Mouse (Mus musculus) limb, embryonic 12.5 days (tissue): ENCODE measurements around the gene Apbb1ip. TPM values are rescaled to one million over a fixed set of nuclear protein-coding genes. Genes with fewer than 3 reads are reported as not detected.

Source experiments
- ATAC-seq: fragments of 200-750 bp; cut with Nextera tagmentation; 2 replicates; pipeline ENCODE4 v1.8.0; 2017; ENCODE audit warnings: low read depth, moderate TSS enrichment; ENCODE audit not compliant: insufficient number of reproducible peaks, insufficient read depth, low FRiP score, low TSS enrichment
- H3K27ac ChIP-seq: fragments of 300-500 bp; sonication (generic); 2 replicates; pipeline ENCODE4 v1.5.1; 2016; ENCODE audit warnings: mild to moderate bottlenecking, moderate library complexity
- H3K27me3 ChIP-seq: fragments of 300-500 bp; sonication (generic); 2 replicates; pipeline ENCODE4 v1.6.1; 2016; ENCODE audit warnings: mild to moderate bottlenecking, moderate library complexity
- H3K36me3 ChIP-seq: fragments of 300-500 bp; sonication (generic); 2 replicates; pipeline ENCODE4 v1.6.1; 2016; ENCODE audit warnings: mild to moderate bottlenecking, moderate library complexity
- H3K4me1 ChIP-seq: fragments of 300-500 bp; sonication (generic); replicated peaks from 2 replicates; pipeline ENCODE4 v1.6.1; 2016
- H3K4me2 ChIP-seq: fragments of 300-500 bp; sonication (generic); 2 replicates; pipeline ENCODE4 v1.6.1; 2016; ENCODE audit warnings: mild to moderate bottlenecking, moderate library complexity
- H3K4me3 ChIP-seq: fragments of 300-500 bp; sonication (generic); replicated peaks from 2 replicates; pipeline ENCODE4 v1.5.1; 2016; ENCODE audit warnings: mild to moderate bottlenecking
- H3K9ac ChIP-seq: fragments of 300-500 bp; sonication (generic); replicated peaks from 2 replicates; pipeline ENCODE4 v1.6.1; 2016; ENCODE audit warnings: mild to moderate bottlenecking, moderate library complexity
- H3K9me3 ChIP-seq: fragments of 300-500 bp; sonication (generic); 2 replicates; pipeline ENCODE4 v1.6.1; 2016; ENCODE audit warnings: mild to moderate bottlenecking, moderate library complexity
- WGBS: fragments of 180-500 bp; shearing (Covaris S2); methylation state at CpG from one replicate; pipeline ENCODE4 v1.1.7; 2016; 5-methylcytosine and 5-hydroxymethylcytosine counted together
- polyA plus RNA-seq: library from polyadenylated mRNA; unstranded; fragments of >200 nt; fragmentation: Nextera tagmentation; extraction: Ambion mirVana; gene quantifications from 2 replicates; pipeline ENCODE4 v1.2.1, GENCODE M21; 2016

The Apbb1ip gene
- polyA plus RNA-seq, 1 experiment from 2014 or later, result 0.69 TPM

DNA sequence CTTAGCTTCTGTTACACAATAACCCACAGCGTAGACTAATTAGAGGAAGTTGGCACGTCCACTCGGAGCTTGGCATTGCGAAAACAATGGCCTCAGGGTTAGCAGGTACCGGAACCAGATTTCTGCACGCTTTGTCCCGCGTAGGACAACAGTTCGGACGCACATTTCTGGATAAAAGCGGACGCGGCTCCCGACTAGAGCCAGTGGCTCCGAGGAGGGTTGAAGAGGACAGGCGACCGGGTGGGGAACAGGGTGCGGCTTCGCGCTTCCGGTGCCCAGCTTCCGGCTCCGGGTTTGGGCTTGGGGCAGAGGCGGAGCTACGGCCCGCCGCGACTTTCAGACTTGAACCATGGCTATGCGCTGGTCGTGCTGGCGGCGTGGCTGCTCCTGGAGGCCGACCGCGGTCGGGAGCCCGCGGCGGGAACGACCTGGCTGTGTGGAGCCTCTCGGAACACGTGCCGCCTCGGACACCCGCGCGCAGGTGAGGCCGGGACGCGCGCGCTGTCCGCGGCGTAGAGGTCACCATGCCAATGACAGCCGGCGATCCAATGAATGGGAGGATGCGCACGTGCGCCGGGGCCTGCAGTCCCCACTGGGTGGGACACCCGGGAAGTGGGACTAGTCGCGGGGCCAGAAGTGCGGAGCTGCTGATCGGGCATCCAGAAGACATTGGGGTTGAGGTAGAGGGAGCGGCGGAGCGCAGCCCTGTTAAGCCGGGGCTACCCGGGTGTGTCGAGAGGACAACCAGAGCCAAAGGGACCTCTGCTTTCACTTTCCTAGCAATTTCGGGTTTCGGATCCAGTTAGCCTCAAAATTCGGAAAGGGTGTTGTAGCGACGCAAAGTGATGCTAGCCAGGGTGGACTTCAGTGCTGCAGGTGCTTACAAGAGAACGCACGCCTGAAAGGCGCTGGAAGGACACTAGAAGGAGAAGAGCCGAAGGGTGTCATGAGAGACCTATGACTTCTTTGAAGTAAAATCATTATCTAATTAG is 121.7 kb downstream of the Apbb1ip start, which contains the start of gene Pdss1:
Gene Pdss1, plus strand, starts transcription at position 241 of the 992 bp plus-strand sequence.
- Histone ChIP-seq H3K4me2 (peak within 1 kb of the TSS; percentile 87), H3K4me1 (no peaks in the 10 kb centered on the region), H3K9ac (peak within 1 kb of the TSS; percentile 67), H3K27me3 (no peaks in the 10 kb centered on the region), H3K9me3 (no peaks in the 10 kb centered on the region), H3K27ac (peak within 1 kb of the TSS; percentile 20; the same call in 1 of the 2 replicates), H3K4me3 (peak within 1 kb of the TSS; percentile 76), H3K36me3 (no peaks in the 10 kb centered on the region)
- ATAC-seq, result peak; percentile 96
- under 1% methylated on average over 81 of the region's 81 CpGs for WGBS

DNA sequence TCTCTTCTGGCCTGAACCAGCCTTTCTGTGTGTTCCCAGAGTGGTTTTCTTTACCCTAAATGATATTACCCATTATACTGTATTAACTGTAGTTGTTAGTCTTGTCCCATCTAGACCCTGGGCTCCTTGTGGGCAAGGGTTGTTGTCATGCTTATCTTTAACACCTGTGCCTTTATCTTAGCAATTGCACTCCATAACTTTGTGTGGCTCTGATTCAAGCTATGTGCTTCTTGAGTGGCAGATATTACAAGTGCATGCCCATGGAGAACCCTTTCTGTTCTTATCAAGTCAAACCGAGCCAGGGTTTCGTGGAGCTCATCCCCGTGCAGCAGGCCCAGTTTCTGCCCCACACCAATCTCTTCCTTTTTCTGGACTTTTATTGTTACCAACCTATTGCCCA is 130.1 kb downstream of the Apbb1ip start:
- ATAC-seq, result no peak
- H3K9me3 ChIP-seq, result no peaks in the 10 kb centered on the region
- WGBS, result 89% methylated on average over 3 of the region's 3 CpGs
- no peak overlapping the region for H3K4me3 ChIP-seq
- no peaks in the 10 kb centered on the region for H3K27me3 ChIP-seq
- H3K4me1 ChIP-seq, result no peaks in the 10 kb centered on the region
- no peak overlapping the region for H3K27ac ChIP-seq
- H3K9ac ChIP-seq, result no peak overlapping the region
- no peak overlapping the region for H3K4me2 ChIP-seq
- H3K36me3 ChIP-seq, result peaks cover 47% of the 10 kb centered on the region

DNA sequence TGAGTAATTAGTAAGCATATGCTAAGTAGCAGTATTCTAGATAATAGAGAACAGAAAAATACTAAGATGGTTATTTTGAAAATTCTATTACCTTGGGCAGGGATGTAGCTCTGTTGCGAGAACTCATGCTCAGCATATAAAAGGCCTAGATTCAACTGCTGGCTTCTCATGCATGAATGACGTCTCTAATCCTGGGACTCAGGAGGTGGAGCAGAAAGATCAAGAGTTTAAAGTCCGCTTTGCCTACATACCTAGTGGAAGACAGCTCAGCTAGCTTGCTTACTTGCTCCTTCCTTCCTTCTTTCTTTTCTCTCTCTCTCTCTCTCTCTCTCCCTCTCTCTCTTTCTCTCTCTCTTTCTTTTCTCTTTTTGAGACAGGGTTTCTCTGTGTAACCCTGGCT is 140.5 kb downstream of the Apbb1ip start:
- Histone ChIP-seq H3K4me3 (no peak overlapping the region), H3K27ac (no peak overlapping the region), H3K36me3 (peaks cover 30% of the 10 kb centered on the region; the same call in 1 of the 2 replicates), H3K4me1 (no peaks in the 10 kb centered on the region), H3K27me3 (no peaks in the 10 kb centered on the region), H3K9ac (no peak overlapping the region), H3K4me2 (no peak overlapping the region), H3K9me3 (no peaks in the 10 kb centered on the region)
- 89% methylated on average over 3 of the region's 3 CpGs for WGBS
- no peak for ATAC-seq

DNA sequence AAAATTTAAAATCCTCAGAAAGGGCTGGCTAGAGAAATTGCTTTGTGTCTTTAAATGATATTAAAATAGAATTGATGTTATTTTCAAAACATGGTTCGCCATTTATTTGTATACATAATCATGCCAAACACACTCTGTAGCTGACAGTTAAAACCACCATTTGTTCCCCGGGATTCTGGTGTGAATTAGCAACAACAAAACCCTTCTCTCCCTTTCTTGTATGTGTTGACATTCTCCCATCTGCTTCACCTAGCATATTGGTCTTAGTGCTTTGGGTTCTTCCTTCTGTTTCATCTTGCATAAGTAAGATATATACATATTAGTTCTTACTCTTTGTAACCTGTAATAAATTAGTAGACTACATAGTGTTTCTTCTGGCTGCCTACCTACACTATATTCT is 144.8 kb downstream of the Apbb1ip start:
- Histone ChIP-seq H3K4me1 (no peaks in the 10 kb centered on the region), H3K4me3 (no peak overlapping the region), H3K9ac (no peak overlapping the region), H3K27ac (no peak overlapping the region), H3K4me2 (no peak overlapping the region), H3K9me3 (no peaks in the 10 kb centered on the region), H3K27me3 (no peaks in the 10 kb centered on the region), H3K36me3 (peaks cover 25% of the 10 kb centered on the region; the same call in 1 of the 2 replicates)
- no peak for ATAC-seq
- WGBS, result 88% methylated on average over 2 of the region's 2 CpGs

Other genes starting within 250 kb of the Apbb1ip start
- gene Gad2, start 151.9 kb upstream of the Apbb1ip start, polyA plus RNA-seq, result 0.04 and 0.29 TPM in 2 replicates
- 19.9 and 20.0 TPM in 2 replicates for gene Pdss1, start 121.4 kb downstream of the Apbb1ip start, polyA plus RNA-seq